Mouse (Mus musculus) liver, postnatal 0 days (tissue): ENCODE measurements around the gene Pcna.

Experiments
- CTCF ChIP-seq: sonication (generic); IDR thresholded peaks from 2 replicates; pipeline ENCODE4 v1.5.1; 2016; ENCODE audit warnings: antibody characterized with exemption, low read depth
- EP300 ChIP-seq: IDR thresholded peaks from 2 replicates; pipeline ENCODE4 v1.6.1; 2016; ENCODE audit warnings: antibody characterized with exemption, low read depth, mild to moderate bottlenecking

DNA sequence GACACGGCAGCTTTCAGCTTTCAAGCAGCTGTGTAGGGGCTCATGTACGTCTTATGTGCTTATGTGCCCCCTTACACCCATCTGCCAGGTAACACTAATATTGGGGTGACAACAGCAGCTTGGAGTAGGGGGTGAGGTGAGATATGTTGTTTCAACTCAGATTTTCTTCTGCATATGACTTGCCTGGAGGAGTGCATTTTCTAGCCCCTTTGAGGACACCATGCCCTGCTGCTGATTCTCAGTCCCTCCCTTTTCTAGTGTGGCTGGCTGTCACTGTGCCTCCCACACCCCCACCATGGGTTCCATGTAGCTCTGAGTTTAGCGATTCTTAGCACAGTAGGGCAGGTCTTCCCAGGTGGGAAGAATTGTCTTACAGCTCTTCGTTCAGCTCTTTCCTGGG is 48.3 kb upstream of the Pcna start:
- TF ChIP-seq CTCF (no peak), EP300 (no peak)
